Mouse (Mus musculus) cerebellum, adult 8-10 months (tissue): Measurements from ENCODE around the gene Paqr8.
"Not testable (repeated sequence)": the region's sequence is repeated elsewhere in the genome, so short reads cannot be mapped to it uniquely, and the experiment has no call there.

ENCODE experiments used
- DNase-seq: peaks from one replicate; pipeline ENCODE4 v3.0.0; 2022

The Paqr8 gene

DNA sequence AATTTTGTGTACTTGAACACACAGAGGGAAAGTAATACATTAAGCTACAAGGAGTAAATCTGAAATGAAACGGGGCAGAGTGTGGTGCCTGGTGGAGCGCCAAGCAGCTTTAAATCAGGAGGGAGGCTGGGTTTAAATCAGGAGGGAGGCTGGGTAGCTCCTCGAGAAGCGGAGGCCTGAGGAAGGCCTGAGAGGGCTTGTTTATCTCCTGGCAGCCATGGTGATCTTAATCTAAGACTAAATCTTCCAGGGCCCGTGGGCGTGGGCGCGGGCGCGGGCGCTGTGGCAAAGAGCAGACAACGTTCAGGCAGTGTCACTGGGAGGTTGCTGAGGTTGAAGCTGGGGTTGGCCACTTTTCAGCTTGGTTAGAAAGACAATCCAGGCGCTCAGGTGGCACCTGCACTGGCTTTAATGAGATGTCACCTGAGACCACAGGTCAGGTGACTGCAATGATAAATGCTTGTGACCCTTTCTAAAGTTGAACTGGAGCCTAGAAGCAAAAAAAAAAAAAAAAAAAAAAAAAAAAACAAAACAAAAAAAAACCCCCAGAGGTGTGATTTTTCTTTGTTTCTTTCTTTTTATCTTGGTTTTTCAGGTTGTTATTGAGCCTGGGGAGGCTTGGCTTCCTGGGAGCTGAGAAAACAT is 22.2 kb downstream of the Paqr8 start:
- DNase-seq, result no peak

DNA sequence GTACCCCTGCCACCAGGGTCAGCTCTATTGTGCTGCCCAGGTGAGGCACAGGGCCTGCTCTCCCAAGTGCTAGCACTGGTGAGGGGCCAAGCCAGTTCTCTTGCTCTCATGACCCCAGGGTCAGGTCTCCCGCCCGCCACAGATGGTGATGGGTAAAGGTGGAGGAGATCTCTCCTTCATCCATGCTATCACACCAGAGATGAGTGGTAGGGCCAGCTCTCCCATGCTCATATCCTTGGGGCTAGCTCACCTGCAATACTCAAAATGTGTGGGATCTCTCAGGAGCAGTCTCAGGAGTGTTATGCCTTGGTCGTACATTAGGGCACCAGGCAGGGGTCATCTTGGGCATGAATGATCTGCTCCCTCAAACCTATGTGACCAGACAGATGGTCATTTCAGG is 24.4 kb downstream of the Paqr8 start:
- DNase-seq, result no peak

DNA sequence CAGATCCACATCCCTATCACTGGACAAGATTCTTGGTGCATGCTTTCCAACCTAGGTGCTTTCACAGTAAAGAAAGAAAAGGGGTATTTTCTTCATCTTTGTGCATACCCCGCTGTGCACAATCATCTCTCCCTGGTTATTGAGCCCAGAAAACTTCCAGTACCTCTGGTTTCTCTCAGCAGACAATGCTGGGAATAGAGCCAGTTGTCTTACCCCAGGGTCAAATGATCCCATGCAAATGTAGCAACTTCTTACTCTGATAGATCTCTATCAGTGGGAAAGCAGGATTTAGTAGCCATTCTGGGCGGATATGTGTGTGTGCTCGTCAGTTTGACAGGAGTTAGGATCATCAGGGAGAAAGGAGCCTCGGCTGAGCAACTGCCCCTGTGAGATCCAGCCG is 25.2 kb downstream of the Paqr8 start:
- DNase-seq, result no peak

DNA sequence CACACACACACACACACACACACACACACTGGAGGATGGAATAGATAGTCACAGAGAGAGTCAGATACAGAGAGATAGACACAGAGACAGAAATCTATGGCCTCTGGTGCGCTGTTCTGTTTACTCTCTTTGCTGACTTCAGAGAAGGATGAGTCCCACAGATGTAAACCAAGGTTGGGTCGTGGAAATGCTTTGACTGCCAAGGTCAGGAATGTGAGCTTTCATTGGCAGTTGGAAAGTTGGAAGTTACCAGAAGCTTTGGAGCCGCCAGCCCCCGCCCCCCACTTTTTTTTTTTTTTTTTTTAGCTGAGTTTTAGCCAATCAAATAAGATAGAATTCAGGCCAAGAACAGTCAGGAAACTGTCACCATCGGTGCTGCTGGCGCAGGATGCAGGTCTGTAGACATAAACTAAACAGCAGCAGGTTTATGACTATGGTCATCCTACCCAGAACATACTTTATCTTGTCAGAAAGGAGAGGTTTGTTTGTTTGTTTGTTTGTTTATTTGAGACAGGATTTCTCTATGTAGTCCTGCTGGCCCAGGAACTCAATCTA is 27.2 kb downstream of the Paqr8 start:
- DNase-seq, result no peak

DNA sequence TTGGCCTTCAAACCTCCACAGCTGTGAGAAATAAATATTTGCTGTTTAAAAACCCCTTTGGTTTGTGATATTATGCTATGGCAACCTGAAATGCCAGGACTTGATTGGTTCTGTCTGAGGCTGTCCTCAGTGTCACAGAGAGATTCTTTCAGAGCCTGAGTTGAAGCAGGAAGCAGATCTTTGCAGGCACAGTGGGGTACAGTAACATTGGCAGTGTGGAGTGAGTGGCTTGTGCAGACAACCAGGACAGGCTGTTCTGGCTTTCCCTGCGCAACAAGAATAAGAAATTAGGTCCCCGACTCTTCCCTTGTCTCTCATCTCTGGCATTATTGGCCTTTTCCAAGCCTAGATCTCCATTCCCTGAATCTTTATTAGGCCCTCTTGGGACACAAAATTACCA is 29.3 kb downstream of the Paqr8 start:
- peak; percentile 53 for DNase-seq

DNA sequence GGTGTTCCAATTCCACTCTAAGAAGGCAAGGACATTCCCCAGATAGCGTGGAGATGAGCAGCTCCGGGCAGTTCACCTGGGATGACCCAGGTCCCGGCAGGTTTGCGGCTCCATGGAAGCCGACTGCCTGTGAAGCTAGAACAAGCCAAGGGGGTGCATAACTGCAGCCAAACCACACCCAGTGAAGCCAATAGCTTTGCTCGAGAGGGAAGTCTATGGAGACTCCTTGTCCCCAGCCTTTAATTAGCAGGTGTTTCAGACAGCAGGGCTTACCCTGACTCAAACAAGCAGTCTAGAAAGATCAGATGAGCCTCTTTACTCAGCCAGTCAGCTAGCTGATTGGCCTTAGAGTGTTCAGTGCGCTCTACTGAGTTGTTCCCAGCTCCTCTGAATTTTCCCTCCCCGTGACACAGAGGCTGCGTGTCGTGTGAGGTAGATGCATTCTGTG is 30.7 kb downstream of the Paqr8 start:
- peak; percentile 74 for DNase-seq

DNA sequence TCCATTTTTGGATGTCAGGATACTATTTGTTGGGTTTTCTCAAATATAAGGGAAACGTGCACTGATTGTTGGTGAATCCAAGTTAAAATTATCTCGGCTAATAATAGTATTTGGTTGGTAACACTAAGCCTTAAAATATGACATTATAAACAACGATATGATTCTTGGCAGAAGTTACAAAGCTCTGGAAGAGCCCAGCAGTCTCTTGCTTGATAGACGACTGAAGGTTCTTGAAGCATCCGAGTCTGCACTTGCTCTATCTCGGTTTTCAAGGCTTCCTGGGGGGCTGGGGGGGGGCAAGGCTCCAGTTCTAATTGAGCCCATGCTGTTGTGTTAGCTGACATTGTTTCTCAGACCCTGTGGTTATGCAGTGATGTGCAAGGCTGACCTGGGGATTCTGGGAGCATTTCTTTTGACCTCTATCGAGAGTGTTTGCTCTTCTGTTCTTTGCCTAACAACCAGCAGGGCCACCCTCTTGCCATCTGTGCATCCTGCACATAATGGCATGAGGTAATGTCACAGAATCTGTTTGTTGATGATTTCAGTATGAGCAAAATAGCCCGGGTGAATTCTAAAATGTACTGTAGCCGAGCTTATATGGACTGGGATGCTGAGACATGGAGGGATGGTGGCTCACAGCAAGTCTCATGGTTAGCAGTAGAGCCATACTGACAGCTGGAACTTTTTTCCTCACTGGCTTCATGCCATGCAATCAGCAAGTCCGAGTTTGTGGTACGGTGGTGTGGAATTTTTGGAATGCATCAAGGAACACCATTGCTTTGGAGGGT is 32.4 kb downstream of the Paqr8 start:
- DNase-seq, result peak; percentile 77

DNA sequence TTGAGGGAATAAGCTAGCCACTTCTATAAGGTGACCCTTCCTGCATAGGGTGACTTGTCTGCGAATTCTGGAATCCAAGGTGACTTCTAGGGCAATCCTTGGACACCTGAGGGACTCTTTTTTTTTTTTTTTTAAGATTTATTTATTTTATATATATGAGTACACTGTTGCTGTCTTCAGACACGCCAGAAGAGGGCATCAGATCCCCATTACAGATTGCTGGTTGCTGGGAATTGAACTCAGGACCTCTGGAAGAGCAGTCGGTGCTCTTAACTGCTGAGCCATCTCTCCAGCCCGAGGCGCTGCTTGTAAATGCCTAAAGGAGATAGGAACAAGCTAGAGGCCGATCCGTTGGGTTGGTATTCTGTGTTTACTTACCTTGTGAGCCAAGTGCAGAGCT is 34.9 kb downstream of the Paqr8 start:
- DNase-seq, result not testable (repeated sequence)

DNA sequence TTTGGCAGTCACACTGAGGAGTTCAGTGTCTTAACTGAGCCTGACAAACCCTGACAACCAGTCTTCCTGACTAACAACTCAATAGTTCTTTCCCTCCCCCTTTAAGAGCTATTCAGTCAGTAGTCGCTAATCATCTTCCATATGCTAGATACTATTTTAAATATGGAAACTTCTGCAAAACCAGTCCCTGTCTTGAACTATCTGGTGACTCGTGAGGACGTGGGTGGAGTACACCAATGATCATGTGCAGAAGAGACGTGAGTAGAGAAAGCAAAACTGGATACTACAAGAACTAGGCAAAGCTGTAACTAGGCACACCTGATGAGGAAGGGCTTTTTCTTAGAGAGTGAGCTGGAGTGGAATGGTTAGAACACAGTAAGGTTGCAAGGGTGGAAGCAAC is 35.5 kb downstream of the Paqr8 start:
- no peak for DNase-seq

DNA sequence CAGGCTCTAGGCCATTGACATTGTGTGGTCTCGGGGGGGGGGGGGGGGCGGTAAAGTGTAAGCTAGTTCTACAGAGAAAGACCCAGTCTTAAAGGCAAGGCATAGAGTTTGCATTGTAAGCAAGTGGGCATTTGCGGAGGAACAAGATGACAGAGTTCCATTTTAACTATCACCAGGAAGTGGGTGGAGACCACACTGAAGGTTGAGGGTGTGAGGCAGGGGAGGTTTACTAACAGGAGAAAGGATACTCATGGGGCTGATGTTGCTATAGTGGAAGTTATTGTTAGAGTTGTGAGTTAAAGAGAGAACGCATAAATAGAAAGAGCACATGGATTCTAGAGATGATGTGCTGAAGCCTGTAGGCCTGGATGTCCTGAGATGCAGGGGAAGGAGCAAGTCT is 36.0 kb downstream of the Paqr8 start:
- DNase-seq, result no peak

DNA sequence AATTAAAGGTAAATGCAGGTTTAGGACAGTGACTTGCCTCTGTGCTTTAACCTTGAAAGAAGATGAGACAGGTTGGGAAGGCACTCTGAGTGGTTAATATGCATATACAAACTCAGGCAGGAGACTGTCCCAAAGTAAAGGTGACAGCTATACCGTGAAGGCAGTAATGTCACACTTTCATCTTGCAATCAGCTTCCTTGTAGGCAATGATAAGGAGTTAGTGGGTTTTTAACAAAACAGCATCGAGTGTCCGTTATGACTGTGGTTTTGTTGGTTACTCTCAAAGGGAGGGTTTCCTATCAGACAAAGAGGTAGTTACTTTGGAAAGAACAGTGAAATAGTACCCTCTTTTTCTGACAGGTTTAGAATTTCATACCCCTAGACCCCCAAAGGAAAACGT is 38.1 kb downstream of the Paqr8 start:
- DNase-seq, result no peak

DNA sequence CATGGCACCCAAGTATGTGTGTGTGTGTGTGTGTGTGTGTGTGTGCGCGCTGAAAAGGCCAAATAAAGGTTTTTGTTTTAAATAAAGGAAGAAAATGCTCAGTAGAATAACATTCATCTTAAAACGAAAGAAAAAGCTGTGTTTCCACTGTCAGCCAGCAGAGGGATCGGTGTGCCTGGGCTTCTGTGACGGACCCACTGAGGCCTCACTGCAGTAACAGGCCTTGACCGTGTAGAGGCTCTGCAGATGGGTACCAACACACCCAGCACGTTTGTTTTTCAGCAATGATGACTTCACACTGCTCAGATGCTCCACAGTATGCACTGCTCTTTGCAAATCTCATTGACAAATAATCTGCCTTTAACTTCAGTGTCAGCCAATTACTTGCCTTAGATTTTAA is 43.1 kb downstream of the Paqr8 start:
- peak; percentile 67 for DNase-seq

DNA sequence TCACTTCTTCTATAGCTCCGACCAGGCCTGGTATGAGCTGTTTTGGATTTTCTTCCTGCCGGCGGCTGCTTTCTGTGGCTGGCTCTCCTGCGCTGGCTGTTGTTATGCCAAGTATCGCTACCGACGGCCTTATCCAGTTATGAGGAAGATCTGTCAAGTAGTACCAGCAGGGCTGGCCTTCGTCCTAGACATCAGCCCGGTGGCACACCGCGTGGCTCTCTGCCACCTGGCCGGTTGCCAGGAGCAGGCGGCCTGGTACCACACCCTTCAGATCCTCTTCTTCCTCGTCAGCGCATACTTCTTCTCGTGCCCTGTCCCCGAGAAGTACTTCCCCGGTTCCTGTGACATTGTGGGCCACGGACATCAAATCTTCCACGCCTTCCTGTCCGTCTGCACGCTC is 44.7 kb downstream of the Paqr8 start:
- peak; percentile 63 for DNase-seq

DNA sequence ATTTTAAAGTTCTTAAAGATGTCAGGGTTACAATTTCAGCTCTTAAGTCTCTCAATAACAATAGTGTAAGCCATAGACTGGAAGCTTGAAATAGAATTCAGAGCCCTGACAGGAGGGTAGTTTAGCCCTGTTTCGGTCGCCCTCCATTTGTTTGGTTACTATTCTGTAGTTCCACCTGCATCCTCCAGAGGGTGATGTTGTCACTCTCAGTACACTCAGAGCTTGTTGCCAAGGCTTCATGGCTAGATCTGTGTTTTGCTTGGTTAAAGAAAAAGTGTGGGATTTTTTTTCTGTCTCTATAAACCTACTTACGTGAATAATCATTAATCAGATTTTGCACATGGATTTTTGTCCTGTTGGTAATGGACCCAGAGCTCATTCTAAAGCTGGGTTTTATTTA is 48.6 kb downstream of the Paqr8 start:
- DNase-seq, result peak; percentile 57

DNA sequence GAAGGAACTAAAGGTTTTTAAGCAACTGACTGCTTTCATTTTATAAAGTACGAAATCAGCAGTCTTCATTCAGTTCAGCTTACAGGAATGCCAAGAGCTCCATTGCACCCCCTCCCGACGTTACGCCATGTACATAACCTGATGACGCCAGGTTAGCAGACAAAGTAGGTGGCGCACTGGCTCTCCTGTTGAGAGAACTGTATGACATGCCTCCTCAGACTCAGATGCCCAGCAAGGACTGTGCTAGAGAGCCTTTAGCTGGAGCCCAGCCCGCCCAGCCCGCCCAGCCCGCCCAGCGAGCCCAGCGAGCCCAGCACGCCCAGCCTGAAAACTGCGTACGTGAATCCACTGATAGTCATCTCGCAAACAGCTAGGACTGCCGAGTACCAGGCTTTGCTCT is 49.7 kb downstream of the Paqr8 start:
- DNase-seq, result no peak

DNA sequence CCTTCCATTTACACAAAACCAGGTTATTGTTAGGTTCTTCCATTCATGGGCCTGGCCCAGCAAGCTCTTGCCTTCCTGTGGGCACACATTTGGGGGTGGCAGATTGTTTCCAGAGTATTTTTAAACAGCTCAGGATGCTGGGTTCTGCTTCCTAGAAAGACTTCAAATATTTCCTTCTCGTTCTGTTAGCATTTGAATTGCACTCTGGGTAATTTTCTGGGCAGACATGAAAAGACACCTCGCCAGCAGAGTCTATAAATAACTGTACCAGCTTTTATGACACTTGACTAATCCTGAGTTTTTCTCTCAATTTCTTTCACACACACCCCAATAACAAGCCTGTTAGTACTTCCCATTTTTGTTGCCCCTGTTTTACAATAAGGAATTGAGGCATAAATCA is 50.9 kb downstream of the Paqr8 start:
- no peak for DNase-seq

DNA sequence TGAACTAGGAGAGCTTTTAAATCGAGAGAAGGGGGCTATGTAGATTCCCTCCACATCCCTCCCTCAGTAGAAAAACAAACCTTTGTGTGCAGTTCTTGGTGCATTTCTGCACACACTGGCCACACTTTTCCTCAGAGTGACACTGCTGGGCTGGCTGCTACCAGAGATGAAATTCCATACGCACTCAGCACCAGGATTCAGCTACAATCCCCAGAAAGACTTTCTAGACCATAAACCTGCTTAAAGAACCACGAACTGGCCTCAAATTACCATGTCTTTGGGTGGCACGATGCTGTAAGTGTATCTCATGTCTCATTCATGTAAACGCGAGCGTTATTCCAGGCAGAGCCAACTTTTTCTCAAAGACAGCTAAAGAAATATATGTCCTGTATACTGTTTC is 51.5 kb downstream of the Paqr8 start:
- no peak for DNase-seq

DNA sequence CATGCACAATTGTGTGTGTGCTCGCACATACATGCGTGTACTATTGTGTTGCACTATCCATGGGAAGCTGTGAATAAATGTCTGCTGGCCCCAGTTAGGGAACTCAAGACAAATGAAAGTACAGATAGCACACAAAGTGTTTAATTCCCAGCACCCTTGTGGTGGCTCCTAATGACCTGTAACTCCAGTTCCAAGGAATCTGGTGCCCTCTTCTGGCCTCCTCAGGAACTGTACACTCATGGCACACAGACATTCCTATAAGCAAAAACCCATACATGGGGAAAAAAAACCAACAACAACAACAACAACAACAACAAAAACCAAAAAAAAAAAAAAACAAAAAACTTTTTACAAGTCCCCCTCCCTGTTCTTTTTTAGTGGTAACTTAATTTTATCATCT is 52.6 kb downstream of the Paqr8 start:
- DNase-seq, result no peak

DNA sequence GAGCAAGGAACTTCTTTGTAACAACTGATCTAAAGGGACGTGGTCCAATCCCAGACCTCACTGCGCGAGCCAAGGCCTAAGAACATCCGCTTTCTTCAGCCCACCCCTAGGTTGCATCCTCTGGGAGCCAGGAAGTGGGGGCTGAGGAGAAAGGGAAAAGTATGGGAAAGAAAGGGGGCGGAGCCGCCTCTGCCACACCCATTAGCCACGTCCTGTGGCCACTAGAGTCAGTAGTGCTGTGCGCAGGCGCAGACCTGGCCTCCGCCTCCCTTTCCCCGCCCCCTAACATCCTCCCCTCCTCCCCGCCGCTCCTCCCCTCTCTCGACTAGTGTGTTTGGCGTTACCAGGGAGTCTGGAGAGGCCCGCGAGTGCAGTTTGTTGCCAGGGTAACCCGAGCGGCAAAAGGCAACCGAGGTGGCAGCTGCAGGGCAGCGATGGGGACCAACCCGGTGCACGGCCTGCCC is 60.9 kb downstream of the Paqr8 start, which contains the start of gene Efhc1:
TSS of gene Efhc1 (plus strand) at position 327 of the 464 bp plus-strand sequence.
- peak; percentile 87 for DNase-seq

DNA sequence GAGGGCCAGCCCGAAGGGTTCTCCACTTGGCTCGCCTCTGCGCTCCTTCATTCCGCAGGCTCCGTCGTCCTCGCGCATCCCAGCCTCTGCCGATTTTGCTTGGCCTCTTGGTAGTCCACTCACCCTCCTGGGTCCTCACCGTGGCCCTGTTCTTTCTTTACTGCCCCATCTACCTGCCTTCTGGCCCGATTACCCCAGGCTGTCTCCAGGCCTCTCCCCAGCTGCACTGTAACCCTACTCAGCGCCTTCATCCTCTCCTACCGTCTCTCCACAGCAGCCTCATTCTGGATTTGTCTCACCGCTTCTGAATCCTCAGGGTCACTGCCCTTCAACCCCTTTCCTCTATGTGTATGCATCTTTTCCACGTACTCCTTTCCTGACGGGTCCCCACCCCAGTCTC is 61.4 kb downstream of the Paqr8 start:
- no peak for DNase-seq

DNA sequence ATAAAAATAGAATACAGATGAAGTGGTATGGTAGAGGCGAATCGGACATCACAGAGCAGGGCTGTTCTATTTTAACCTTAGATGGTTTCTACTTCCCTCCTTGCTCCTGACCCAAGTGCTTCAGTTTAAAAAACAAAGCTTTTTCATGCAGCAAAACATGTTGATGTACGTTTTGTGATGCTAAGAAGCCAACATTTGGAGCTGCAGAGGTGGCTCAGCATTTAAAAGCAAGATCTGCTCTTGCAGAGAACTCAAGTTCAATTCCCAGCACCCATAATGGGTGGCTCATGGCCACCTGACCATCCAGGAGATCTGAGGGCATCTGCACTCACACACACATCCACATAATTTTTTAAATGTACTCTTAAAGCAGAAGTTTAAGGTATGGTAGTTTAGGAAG is 64.5 kb downstream of the Paqr8 start:
- DNase-seq, result no peak

DNA sequence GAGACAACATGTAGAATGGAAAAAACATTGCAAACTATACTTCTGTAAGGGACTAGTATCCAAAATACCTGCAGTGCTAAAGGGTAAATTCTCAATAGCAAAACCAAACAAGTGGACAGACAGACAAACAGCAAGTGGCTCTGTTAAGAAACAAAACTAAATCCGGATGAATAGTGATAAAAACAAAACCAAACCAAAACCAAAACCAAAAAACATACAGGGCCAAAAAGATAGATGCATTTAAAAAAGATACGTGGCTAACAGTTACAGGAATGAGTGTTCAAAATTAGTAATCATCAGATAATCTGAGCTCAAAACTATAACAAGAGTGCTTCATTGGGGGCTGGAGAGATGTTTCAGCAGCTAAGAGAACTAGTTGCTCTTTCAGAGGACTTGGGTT is 79.2 kb downstream of the Paqr8 start:
- no peak for DNase-seq

DNA sequence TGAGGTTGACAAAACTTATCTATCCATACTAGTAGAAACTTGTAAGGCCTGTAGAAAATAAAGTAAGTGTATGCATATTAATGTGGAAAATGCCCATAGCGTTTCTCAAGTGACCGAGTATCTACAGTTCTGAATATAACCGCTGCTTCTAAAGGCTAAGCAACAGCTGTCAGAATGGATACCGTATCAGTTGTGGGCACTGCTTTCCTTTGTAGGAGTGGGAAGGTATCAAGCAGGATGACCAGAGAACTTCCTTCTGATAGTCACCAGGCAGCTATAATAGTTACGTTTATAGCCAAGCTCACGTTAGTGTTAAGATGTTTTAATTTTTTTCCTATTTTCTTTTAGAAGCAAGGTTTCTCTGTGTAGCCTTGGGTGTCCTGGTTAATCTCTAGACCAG is 83.0 kb downstream of the Paqr8 start:
- no peak for DNase-seq
